Mouse (Mus musculus) brain, embryonic 14.5 days (tissue): ENCODE results near the gene Sirt4. TPM values are rescaled to one million over a fixed set of nuclear protein-coding genes. Genes with fewer than 3 reads are reported as not detected.

Experiments used
- DNase-seq: peaks from one replicate; pipeline ENCODE4 v3.0.0-alpha.2; 2011; ENCODE audit warnings: low read depth
- CTCF ChIP-seq: fragments of 200-500 bp; IDR thresholded peaks from 2 replicates; pipeline ENCODE4 v1.5.1; 2012; ENCODE audit warnings: inconsistent platforms, mild to moderate bottlenecking, moderate library complexity, borderline replicate concordance; ENCODE audit not compliant: insufficient read depth, insufficient read length; ENCODE audit errors: extremely low read depth
- POLR2A ChIP-seq: fragments of 200-500 bp; IDR thresholded peaks from 2 replicates; pipeline ENCODE4 v1.6.1; 2012; ENCODE audit warnings: mild to moderate bottlenecking, inconsistent platforms, borderline replicate concordance; ENCODE audit not compliant: poor library complexity, insufficient read depth, insufficient read length, severe bottlenecking; ENCODE audit errors: extremely low read depth
- polyA plus RNA-seq: library from polyadenylated mRNA; depleted of rRNA; stranded (reverse); fragments of >200 nt; gene quantifications from 2 replicates; pipeline ENCODE4 v1.2.3, GENCODE M21; 2012

Gene Sirt4
- polyA plus RNA-seq, 1 experiment, result 57.3 TPM

DNA sequence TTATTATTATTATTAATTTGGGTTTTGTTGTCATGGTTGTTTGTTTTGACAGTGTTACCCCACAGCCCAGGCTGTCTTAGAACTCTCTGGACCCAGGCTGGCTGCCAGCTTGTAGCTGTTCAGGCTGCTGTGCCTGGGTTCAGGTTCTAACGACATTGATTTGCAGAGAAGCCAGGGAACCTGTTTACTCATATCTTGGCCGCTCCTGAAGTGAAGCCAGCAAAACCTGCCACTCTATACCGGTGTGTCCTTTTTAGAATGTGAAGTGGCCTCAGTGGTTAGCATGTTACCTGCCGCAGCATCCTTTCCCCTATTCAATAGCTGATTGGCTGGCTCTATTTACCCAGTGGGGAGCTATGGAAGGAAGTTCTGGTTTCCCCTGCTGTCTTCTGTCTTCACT lies 2.2 kb upstream of the Sirt4 start:
- no peak for TF ChIP-seq CTCF
- no peak for TF ChIP-seq POLR2A
- no peak for DNase-seq

DNA sequence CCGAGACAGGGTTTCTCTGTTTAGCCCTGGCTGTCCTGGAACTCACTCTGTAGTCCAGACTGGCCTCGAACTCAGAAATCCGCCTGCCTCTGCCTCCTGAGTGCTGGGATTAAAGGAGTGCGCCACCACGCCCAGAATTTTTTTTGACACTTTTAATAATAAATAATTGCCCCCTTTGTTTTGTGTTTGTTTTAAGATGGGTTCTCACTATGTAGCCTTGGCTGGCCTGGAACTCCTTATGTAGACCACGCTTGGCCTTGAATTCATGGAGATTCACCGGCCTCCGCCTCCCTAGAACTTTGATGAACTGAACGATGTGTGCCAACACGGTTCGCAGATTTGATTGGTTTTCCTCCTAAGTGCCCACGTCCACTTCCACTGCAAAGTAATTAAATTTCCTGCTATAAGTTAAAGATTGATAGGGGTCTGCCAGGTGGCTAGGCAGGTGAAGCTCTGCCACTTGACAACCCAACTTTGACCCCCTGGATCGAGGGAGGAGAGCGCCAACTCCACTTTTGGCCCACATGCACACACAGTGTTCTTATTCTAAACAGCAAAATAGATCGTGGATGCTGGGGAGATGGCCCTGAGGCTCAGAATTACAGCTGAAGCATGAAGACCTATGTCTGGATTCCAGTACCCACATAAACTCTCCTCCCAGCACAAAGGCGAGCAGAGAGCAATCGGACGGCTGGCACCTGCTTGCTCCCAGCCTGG lies 1.1 kb upstream of the Sirt4 start:
- no peak for DNase-seq
- TF ChIP-seq CTCF (no peak), POLR2A (no peak)

DNA sequence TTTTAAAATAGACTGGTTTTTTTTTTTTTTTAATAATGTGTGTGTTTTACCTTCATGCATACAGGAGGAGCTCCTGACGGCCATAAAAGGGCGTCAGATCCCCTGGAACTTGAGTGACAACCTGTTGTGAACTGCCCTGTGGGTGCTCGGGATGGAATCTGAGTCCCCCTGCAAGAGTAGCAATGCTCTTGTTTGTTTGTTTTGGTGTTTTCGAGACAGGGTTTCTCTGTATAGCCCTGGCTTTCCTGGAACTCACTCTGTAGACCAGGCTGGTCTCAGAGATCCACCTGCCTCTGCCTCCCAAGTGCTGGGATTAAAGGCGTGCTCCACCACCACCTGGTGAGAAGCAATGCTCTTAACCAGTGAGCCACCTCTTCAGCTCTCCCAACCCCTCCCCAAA lies 471 bp upstream of the Sirt4 start:
- DNase-seq, result no peak
- TF ChIP-seq CTCF, result no peak
- TF ChIP-seq POLR2A, result no peak

DNA sequence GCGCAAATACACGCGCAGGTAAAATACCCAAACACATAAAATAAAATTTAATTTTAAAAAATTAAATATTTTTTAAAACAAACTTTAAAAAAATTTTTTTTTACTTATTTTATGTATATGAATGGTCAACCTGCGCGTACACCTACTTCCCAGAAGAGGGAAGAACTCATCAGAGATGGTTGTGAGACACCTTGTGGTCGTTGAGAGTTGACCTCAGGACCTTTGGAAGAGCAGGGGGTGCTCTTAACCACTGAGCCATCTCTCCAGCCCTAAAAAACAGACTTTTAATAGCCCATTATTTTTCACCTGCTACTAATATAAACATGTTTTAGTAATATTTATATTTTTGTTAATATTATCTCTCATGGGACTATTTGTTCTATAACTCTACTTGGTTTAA lies 1.1 kb downstream of the Sirt4 start:
- peak; percentile 20 for DNase-seq
- no peak for TF ChIP-seq POLR2A
- TF ChIP-seq CTCF, result no peak

DNA sequence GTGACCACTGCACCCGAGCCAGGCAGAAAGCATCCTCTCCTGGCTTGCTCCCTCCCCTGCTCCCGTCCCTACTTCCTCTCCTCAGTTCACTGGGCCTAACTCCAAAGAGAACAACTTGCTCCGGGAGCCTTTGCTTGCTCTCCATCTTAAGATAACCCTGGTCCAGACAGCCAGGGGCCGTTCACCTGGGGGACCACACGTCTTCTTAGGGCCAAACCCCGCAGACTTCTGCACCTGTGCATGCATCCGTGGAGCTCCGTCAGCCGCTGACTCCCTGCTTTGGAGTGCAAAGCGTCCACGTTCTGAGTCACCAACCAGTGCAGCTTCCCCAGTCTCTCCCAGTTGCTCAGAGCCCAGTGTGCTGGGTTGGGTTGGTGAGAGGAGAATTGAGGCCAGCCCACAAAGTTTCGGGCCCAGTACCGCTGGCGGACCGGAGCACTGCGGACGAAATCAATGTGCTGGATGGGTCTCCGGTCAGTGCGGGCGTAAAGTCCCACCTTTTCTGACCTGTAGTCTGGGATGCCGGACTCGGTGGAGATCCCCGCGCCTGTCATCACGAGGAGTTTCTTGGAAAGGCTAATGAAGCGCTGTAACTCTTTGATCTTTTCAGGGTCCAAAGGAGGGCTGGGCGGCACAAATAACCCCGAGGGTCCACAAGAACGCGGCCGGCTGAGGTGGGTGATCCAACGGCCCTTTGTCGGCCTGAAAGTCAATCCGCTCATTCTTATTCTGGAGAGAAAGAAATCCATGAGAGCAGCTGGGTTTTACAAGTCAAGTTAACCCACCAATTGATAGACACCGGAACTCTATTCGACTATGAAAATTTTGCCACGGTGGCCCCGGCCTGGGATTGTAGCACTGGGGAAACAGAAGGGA lies 1.9 kb downstream of the Sirt4 start:
- DNase-seq, result no peak
- no peak for TF ChIP-seq POLR2A
- no peak for TF ChIP-seq CTCF

DNA sequence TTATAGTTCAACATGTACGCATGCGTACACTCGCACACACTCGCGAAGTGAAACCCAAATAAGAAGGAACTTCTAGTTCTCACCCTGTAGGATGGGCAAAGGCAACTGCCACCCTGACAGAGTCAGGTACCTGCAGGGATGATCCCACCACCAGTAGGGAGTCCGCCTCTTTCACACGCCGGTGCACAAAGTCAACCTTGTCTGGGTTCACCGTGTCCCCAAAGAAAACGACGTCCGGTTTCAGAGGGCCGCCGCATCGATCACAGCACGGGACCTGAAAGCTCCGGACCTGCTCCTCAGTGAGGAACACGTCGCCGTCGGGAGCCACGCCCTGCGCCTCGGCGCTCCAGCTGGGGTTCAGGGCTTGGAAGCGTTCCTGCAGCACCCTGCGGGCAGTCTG lies 4.4 kb downstream of the Sirt4 start:
- no peak for DNase-seq
- TF ChIP-seq POLR2A (no peak), CTCF (no peak)

DNA sequence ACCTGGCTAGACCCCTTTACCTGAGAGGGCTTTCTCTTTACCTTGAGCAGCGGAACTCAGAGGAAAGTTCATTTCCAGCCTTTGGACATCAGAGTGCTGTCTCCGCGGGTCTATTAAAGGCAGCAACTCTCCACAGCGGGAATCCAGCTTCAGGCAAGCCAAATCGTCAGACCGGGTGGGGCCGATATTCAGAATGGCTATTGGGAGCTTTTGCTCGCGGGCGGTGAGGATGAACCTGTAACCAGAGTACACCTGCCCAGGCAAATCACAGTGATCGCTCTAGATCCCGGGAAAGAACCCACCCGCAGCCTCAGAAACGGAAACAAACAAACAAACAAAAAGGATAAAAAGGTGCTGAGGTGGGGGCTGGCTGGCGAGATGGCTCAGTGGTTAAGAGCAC lies 5.0 kb downstream of the Sirt4 start:
- no peak for DNase-seq
- TF ChIP-seq CTCF, result no peak
- no peak for TF ChIP-seq POLR2A

DNA sequence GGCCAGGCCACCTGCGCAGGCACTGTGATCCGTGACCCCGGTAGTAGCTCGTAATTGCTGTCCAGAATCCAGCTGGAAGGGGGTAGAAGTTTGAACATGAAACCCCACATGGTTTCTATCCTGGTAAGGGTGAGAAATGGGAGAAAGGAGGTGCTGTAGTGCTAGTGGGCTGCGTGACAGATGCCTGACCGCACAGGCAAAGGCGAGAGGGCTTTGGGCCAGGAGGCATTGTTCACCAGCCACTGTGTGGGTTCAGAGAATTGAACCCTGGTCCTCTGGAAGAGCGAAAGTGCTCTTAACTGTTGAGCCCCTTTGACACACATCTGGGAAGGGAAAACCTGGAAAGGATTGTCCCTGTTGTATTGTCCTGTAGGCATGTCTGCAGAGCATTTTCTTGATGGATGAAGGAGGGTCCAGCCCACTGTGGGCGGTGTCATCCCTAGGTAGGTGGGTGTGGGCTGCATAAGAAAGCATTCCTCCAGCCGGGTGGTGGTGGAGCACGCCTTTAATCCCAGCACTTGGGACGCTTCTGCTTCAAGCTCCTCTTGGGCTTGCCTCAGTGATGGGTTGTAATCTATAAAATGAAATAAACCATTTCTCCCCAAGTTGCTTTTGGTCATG lies 8.3 kb downstream of the Sirt4 start:
- DNase-seq, result no peak
- no peak for TF ChIP-seq POLR2A
- TF ChIP-seq CTCF, result no peak

DNA sequence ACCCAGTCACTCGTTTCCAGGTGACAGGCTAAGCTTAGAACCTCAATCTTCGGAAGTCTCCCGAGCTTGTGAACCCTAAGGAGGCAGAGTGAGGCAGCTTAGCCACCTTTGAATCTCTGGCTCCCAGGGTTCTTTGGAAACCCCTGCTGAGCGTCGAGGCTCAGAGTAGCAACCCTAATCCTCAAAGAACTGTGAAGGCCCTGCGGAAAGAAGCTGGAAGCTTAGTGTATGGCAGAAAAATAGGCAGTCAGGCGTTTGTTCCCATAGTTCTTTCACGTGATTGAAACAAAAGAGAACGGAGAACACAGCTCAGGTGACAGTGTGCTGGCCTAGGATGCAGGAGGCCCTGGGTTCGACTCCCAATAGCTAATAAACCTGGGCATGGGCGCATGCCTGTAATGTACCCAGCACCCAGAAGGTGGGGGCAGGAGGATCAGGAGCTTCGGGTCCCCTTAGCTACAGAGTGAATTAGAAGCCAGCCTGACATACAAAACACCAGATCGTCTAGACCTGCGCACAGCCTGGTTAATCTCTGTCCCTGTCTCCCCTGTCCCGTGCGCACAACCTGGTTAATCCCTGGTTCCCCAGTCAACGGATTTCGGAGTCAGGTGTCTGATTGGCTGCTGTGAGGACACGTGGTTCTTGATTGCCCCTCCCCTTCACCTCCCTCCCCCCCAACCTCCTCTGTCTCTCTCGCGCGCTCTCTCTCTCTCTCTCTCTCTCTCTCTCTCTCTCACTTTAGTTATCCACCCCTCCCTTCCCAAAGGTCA lies 9.0 kb downstream of the Sirt4 start:
- DNase-seq, result peak; percentile 89
- no peak for TF ChIP-seq CTCF
- no peak for TF ChIP-seq POLR2A

DNA sequence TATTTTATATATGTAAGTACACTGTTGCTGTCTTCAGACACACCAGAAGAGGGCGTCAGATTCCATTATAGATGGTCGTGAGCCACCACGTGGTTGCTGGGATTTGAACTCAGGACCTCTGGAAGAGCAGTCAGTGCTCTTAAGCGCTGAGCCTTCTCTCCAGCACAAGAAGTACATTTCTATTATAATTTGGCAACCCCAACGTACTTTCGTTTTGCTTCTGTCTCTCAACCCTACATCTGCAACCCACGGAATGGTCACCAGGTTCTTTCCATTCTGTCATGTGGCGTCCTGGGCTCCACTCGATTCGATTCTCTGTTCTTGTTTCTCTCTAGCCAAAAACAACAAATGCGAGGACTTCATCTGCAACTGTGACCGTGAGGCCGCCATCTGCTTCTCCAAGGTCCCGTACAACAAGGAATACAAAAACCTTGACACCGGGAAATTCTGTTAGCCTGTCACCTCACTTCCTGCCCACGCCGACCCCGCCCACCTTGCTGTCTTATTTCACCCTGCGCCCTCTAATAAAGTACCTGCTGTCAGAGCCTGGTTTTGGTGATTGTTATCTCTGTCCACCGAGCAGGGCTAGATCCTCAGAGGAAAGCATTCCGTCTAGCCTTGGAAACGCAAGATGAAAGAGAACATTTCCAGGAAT lies 10.2 kb downstream of the Sirt4 start:
- TF ChIP-seq POLR2A (no peak), CTCF (no peak)
- DNase-seq, result no peak
